Mouse (Mus musculus): ENCODE data around the gene Dip2b.

The Dip2b gene

GRCm38 (mm10) chr15:100089645-100090053 is 51.2 kb downstream of the Dip2b start:
- DNase-seq: peak; percentile 37

GRCm38 (mm10) chr15:100091818-100092217 is 53.4 kb downstream of the Dip2b start:
- no peak for DNase-seq

- peak; percentile 49 for DNase-seq
These were observed 53.8 kb downstream of the Dip2b start for GRCm38 (mm10) chr15:100092258-100092657.

- no peak for DNase-seq
These were observed 58.3 kb downstream of the Dip2b start for GRCm38 (mm10) chr15:100096587-100097428.

GRCm38 (mm10) chr15:100100336-100100735 is 61.9 kb downstream of the Dip2b start:
- DNase-seq: no peak

GRCm38 (mm10) chr15:100101206-100101605 is 62.7 kb downstream of the Dip2b start:
- no peak for DNase-seq

- no peak for DNase-seq
These were observed 65.7 kb downstream of the Dip2b start for GRCm38 (mm10) chr15:100104126-100104525.

- no peak for DNase-seq
These were observed 69.8 kb downstream of the Dip2b start for GRCm38 (mm10) chr15:100108071-100108782.

GRCm38 (mm10) chr15:100109916-100110315 is 71.5 kb downstream of the Dip2b start:
- no peak for DNase-seq

GRCm38 (mm10) chr15:100111891-100112290 is 73.4 kb downstream of the Dip2b start:
- DNase-seq: no peak

GRCm38 (mm10) chr15:100112309-100112966 is 74.0 kb downstream of the Dip2b start:
- DNase-seq: no peak

GRCm38 (mm10) chr15:100113343-100114275 is 75.1 kb downstream of the Dip2b start:
- DNase-seq: no peak

- DNase-seq: no peak
These were observed 77.0 kb downstream of the Dip2b start for GRCm38 (mm10) chr15:100115416-100115815.

GRCm38 (mm10) chr15:100116325-100116724 is 77.9 kb downstream of the Dip2b start:
- DNase-seq: no peak

GRCm38 (mm10) chr15:100119225-100119788 is 80.8 kb downstream of the Dip2b start:
- DNase-seq: no peak

GRCm38 (mm10) chr15:100121437-100121836 is 83.0 kb downstream of the Dip2b start:
- DNase-seq: no peak

GRCm38 (mm10) chr15:100123867-100124266 is 85.4 kb downstream of the Dip2b start:
- DNase-seq: no peak

- no peak for DNase-seq
These were observed 86.8 kb downstream of the Dip2b start for GRCm38 (mm10) chr15:100125245-100125644.

GRCm38 (mm10) chr15:100126456-100127107 is 88.1 kb downstream of the Dip2b start:
- peak; percentile 92 for DNase-seq

- DNase-seq: no peak
These were observed 90.8 kb downstream of the Dip2b start for GRCm38 (mm10) chr15:100129151-100129790.

GRCm38 (mm10) chr15:100139665-100140064 is 101.2 kb downstream of the Dip2b start:
- no peak for DNase-seq

All from thymus, postnatal 4 days (tissue).